Comparison of ENCODE assay signal across 8 mouse cellular contexts in genomic region chr13:34725800-34726476, GRCm38 (mm10). TPM values are rescaled to one million over a fixed set of nuclear protein-coding genes. Genes with fewer than 3 reads are reported as not detected.
A peak's percentile ranks its signal among the peaks of the same experiment; 100 is the strongest.
DNase-seq lines count a peak whose midpoint lies in the region; ATAC-seq and TF ChIP-seq lines count a peak whose summit lies in the region.

No protein-coding gene starts in this region.

- ATAC-seq in Patski = peak; percentile 96
- peak; percentile 79 for ATAC-seq in stomach, embryonic 14.5 days (ENCODE audit: insufficient number of reproducible peaks, insufficient read depth, low FRiP score, low read depth)
- ATAC-seq in activated CD4-positive, CD25-positive, alpha-beta regulatory T cell, adult 4 months = no peak

- H3K4me1 ChIP-seq in stomach, embryonic 14.5 days (ENCODE audit: control insufficient read depth, insufficient read depth, low read length) = peaks cover 16% of the 10 kb centered on the region

- in situ Hi-C loops in Patski (cut with MboI; ENCODE audit: low pct_unique_long_range_greater_than_20kb) = loop anchor here (5.0 kb wide), 1 partner anchor 74 kb away; the partner anchor contains the start of gene Pxdc1

- no peaks in the 10 kb centered on the region for H3K27me3 ChIP-seq in Patski
- H3K27me3 ChIP-seq in stomach, embryonic 14.5 days (ENCODE audit: control insufficient read depth, insufficient read depth, low read length) = no peaks in the 10 kb centered on the region

- TF ChIP-seq CTCF in Patski (IDR thresholded peaks at IDR 0.05) = peak; percentile 25

- no peak overlapping the region for H3K9ac ChIP-seq in stomach, embryonic 14.5 days (replicated peaks; ENCODE audit: low read depth, low read length)

- WGBS in stomach, embryonic 14.5 days = 5% methylated on average over 9 of the region's 9 CpGs

- H3K27ac ChIP-seq in stomach, embryonic 14.5 days (ENCODE audit: low read length) = peak overlapping the region; percentile 61

- no peak overlapping the region; the same call in 1 of the 2 replicates for H3K4me3 ChIP-seq in stomach, embryonic 14.5 days (ENCODE audit: low read depth, low read length)

- DNase-seq in Patski (ENCODE audit: low read depth, low spot score) = peak; percentile 85
- DNase-seq in cerebellum, adult 11 months = peak; percentile 51
- peak; percentile 4 to 9 for DNase-seq in frontal cortex, postnatal 25 days (ENCODE audit: low spot score in 2 of 2)
- peak; percentile 85 for DNase-seq in heart, postnatal 4 days
- DNase-seq in layer of hippocampus, adult 9-11 months = peak; percentile 24
- peak; percentile 93 for DNase-seq in lung, postnatal 10 days

- H3K36me3 ChIP-seq in stomach, embryonic 14.5 days (ENCODE audit: control insufficient read depth, insufficient read depth, low read length) = no peaks in the 10 kb centered on the region

- CTCF ChIA-PET in Patski (lab: Charles Lee) = interaction anchor here (0.9 to 2.0 kb wide), 8 partner anchors 9 to 143 kb away, joined by 3 to 9 read pairs (median 3); no protein-coding TSS in a partner anchor

- POLR2A ChIA-PET in Patski (lab: Charles Lee) = interaction anchor here (1.2 to 2.7 kb wide), 3 partner anchors 11 to 75 kb away, joined by 3 to 7 read pairs (median 6); no protein-coding TSS in a partner anchor

- no peaks in the 10 kb centered on the region for H3K9me3 ChIP-seq in stomach, embryonic 14.5 days (ENCODE audit: control insufficient read depth, low read depth, low read length)

- H3K4me2 ChIP-seq in stomach, embryonic 14.5 days (replicated peaks; ENCODE audit: low read depth, low read length) = peak overlapping the region; percentile 37

RNA-seq across cellular contexts. Expression of gene Fam50b, which starts 8.7 kb away (rescaled TPM):
- polyA plus RNA-seq in Patski (2021) = not detected
- total RNA-seq in heart, postnatal 4 days (2021) = not detected
- polyA plus RNA-seq in stomach, embryonic 14.5 days (2014; fragmentation: Nextera tagmentation; extraction: Ambion mirVana) = not detected in 2 replicates
- polyA plus RNA-seq in activated CD4-positive, CD25-positive, alpha-beta regulatory T cell, adult 4 months (2017; shearing (Covaris generic)) = not detected

Comparison
In these comparisons a context has a peak if more than half of its experiments do, and no peak if none do; other contexts are left out.
1. DNase-seq: peak in every context shown above with its lines; median percentile 93 in lung, postnatal 10 days; 85 in Patski; 85 in heart, postnatal 4 days; 51 in cerebellum, adult 11 months; 24 in layer of hippocampus, adult 9-11 months; 6 in frontal cortex, postnatal 25 days.